Mouse (Mus musculus): Measurements from ENCODE around the gene Cd6. TPM values are rescaled to one million over a fixed set of nuclear protein-coding genes. Genes with fewer than 3 reads are reported as not detected.
A peak's percentile ranks its signal among the peaks of the same experiment; 100 is the strongest.

The Cd6 gene
- total and polyA plus RNA-seq, 3 experiments: 0.09 to 0.73 (median 0.17) TPM

DNA sequence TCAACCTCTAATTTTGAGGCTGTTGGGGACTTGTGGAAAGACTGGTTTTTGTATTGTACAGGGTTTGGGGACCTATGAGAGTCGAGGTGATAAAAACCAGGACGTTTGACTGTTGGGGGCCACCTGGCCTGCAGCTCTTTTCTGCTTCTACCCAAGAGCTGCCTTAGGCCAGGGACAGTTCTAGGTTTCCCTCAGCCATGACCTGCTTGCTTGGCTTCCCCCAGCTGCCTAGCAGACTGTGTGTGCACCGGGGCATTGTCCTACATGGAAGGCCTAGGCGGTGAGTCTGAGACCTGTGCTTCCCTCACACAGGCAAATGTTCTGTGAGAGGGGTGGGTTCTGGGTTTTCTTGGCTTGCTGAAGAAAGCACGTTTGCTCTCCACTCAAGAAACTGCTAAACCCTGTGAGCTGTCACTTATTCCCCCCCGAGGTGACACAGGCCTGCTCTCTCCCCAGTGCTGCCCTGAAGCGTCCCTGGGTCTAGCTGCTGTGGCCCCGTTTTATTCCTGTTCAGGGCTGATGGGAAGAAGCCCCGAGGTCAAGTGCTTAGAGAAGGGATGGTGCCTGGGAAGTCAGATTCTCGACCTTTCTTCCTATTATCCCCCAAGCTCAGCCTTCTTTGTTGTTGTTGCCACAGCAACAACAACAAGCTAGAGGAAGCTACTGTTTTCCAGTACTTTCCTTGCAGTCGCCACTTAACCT lies 81.3 kb downstream of the Cd6 start:
- H3K79me2 ChIP-seq (replicated peaks; ENCODE audit: control insufficient read depth, extremely low read depth, insufficient read depth, poor library complexity, severe bottlenecking): peaks cover 37% of the 10 kb centered on the region
- peak overlapping the region; percentile 19 for H3K4me2 ChIP-seq (ENCODE audit: insufficient read depth, low read depth, poor library complexity, severe bottlenecking)
- peaks cover 26 to 77% of the 10 kb centered on the region in 2 experiments for H3K4me1 ChIP-seq (ENCODE audit: control insufficient read depth in 1 of 2, insufficient read depth in 2 of 2)
- H3K9ac ChIP-seq (ENCODE audit: insufficient read depth, low read depth): peak overlapping the region; percentile 49
- H3K4me3 ChIP-seq (replicated peaks in 1 of 3; ENCODE audit: low read depth in 2 of 3, low read length in 2 of 3, poor library complexity in 1 of 3): peak overlapping the region; percentile 44 to 59 (median 55)
- dilution Hi-C loops (cut with MboI; ENCODE audit: extremely low pct_ligation_motif_present, extremely low pct_unique_long_range_greater_than_20kb, low sequenced_read_pairs): no loop called here
- peak overlapping the region; percentile 56 for H3K27ac ChIP-seq (ENCODE audit: insufficient read depth, low read depth)
- TF ChIP-seq RCOR1 (conservative IDR thresholded peaks at IDR 0.05; ENCODE audit: low read depth, low read length) (no peak), CHD1 (IDR thresholded peaks at IDR 0.05; ENCODE audit: low read depth, low read length) (no peak), MAFK (IDR thresholded peaks at IDR 0.05; ENCODE audit: insufficient replicate concordance, low read length) (no peak), TCF12 (IDR thresholded peaks at IDR 0.05; ENCODE audit: low read depth, low read length) (no peak), EP300 (IDR thresholded peaks at IDR 0.05; ENCODE audit: low read length) (no peak), ZNF384 (IDR thresholded peaks at IDR 0.05; ENCODE audit: low read depth, low read length) (no peak), E2F4 (IDR thresholded peaks at IDR 0.05; ENCODE audit: insufficient replicate concordance, low read depth, low read length) (no peak), POLR2AphosphoS2 (IDR thresholded peaks at IDR 0.05; ENCODE audit: low read depth, low read length) (no peak), JUN (IDR thresholded peaks at IDR 0.05; ENCODE audit: insufficient read depth, low read depth, low read length) (no peak), PAX5 (IDR thresholded peaks at IDR 0.05; ENCODE audit: low read length) (no peak), RAD21 (IDR thresholded peaks at IDR 0.05; ENCODE audit: low read depth, low read length) (no peak), SMC3 (IDR thresholded peaks at IDR 0.05; ENCODE audit: low read depth, low read length) (no peak), USF1 (IDR thresholded peaks at IDR 0.05; ENCODE audit: low read depth, low read length) (no peak), ZMIZ1 (IDR thresholded peaks at IDR 0.05; ENCODE audit: low read depth, low read length) (no peak)
- H3K27me3 ChIP-seq (replicated peaks): no peaks in the 10 kb centered on the region
- H3K9me3 ChIP-seq (replicated peaks; ENCODE audit: low read length): no peaks in the 10 kb centered on the region
- H3K36me3 ChIP-seq (replicated peaks in 1 of 2; ENCODE audit: control insufficient read depth in 1 of 2, insufficient read depth in 1 of 2, low read length in 1 of 2): peaks cover 0 to 17% of the 10 kb centered on the region in 2 experiments
- in situ Hi-C loops (cut with MboI; ENCODE audit: low pct_ligation_motif_present, low pct_unique_long_range_greater_than_20kb, low sequenced_read_pairs): no loop called here
- no peak for DNase-seq (ENCODE audit: extremely low read depth)

DNA sequence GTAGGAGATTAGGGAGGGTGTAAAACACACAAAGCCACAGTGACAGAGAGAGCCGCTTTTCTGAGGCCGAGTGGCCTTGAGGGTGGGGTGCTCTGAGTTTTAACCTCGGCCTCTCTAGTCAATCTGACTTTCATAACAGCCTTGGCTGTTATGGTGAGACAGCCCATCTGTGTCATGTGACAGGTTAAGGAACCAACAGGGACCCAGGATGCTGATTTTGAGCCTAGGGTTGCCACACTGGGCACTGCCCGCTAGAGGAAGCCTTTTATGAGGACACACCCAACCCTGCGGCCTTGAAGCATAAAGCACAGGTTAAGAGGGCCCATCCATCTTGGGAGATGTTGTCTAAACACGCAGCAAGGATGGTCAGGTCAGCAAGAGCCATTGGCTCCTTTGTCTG lies 82.1 kb downstream of the Cd6 start:
- Histone ChIP-seq H3K9ac (ENCODE audit: insufficient read depth, low read depth) (peak overlapping the region; percentile 67), H3K4me1 (ENCODE audit: control insufficient read depth in 1 of 2, insufficient read depth in 2 of 2) (peaks cover 26 to 83% of the 10 kb centered on the region in 2 experiments), H3K4me3 (replicated peaks in 1 of 3; ENCODE audit: low read depth in 2 of 3, low read length in 2 of 3, poor library complexity in 1 of 3) (peak overlapping the region; percentile 44 to 59 (median 55)), H3K4me2 (ENCODE audit: insufficient read depth, low read depth, poor library complexity, severe bottlenecking) (peak overlapping the region; percentile 19), H3K27me3 (replicated peaks) (no peaks in the 10 kb centered on the region), H3K27ac (ENCODE audit: insufficient read depth, low read depth) (peak overlapping the region; percentile 96), H3K36me3 (replicated peaks in 1 of 2; ENCODE audit: control insufficient read depth in 1 of 2, insufficient read depth in 1 of 2, low read length in 1 of 2) (peaks cover 0 to 17% of the 10 kb centered on the region in 2 experiments), H3K79me2 (replicated peaks; ENCODE audit: control insufficient read depth, extremely low read depth, insufficient read depth, poor library complexity, severe bottlenecking) (peaks cover 35% of the 10 kb centered on the region), H3K9me3 (replicated peaks; ENCODE audit: low read length) (no peaks in the 10 kb centered on the region)
- DNase-seq (ENCODE audit: extremely low read depth): peak; percentile 88
- in situ Hi-C loops (cut with MboI; ENCODE audit: low pct_ligation_motif_present, low pct_unique_long_range_greater_than_20kb, low sequenced_read_pairs): no loop called here
- dilution Hi-C loops (cut with MboI; ENCODE audit: extremely low pct_ligation_motif_present, extremely low pct_unique_long_range_greater_than_20kb, low sequenced_read_pairs): no loop called here
- TF ChIP-seq ELF1 (IDR thresholded peaks at IDR 0.05; ENCODE audit: low read depth, low read length): no peak
- TF ChIP-seq ETS1 (conservative IDR thresholded peaks at IDR 0.05; ENCODE audit: low read depth, low read length): 0 out of 2 replicates have a peak, but pooled peaks have one; percentile 21
- TF ChIP-seq CHD2 (IDR thresholded peaks at IDR 0.05; ENCODE audit: low read length): no peak
- peak; percentile 58; the same call in 1 of the 2 replicates for TF ChIP-seq CHD1 (IDR thresholded peaks at IDR 0.05; ENCODE audit: low read depth, low read length)
- peak; percentile 9 for TF ChIP-seq RAD21 (IDR thresholded peaks at IDR 0.05; ENCODE audit: low read depth, low read length)
- TF ChIP-seq ZKSCAN1 (IDR thresholded peaks at IDR 0.05; ENCODE audit: borderline replicate concordance, low read depth, low read length): no peak
- peak; percentile 86 for TF ChIP-seq USF2 (conservative IDR thresholded peaks at IDR 0.05; ENCODE audit: low read depth, low read length)
- TF ChIP-seq GABPA (IDR thresholded peaks at IDR 0.05; ENCODE audit: insufficient replicate concordance, low read depth, low read length): no peak
- peak in 1 of 2 experiments; percentile 34; a peak in 2 of 4 replicates for TF ChIP-seq CTCF (conservative IDR thresholded peaks at IDR 0.05 in 1 of 2, IDR thresholded peaks at IDR 0.05 in 1 of 2; ENCODE audit: low read depth in 2 of 2, low read length in 2 of 2)
- peak; percentile 59; the same call in 1 of the 2 replicates for TF ChIP-seq POLR2AphosphoS2 (IDR thresholded peaks at IDR 0.05; ENCODE audit: low read depth, low read length)
- peak; percentile 51 for TF ChIP-seq TCF12 (IDR thresholded peaks at IDR 0.05; ENCODE audit: low read depth, low read length)
- TF ChIP-seq KAT2A (IDR thresholded peaks at IDR 0.05; ENCODE audit: insufficient replicate concordance, low read length): no peak
- TF ChIP-seq USF1 (IDR thresholded peaks at IDR 0.05; ENCODE audit: low read depth, low read length): peak; percentile 91
- peak; percentile 71 for TF ChIP-seq TBP (conservative IDR thresholded peaks at IDR 0.05; ENCODE audit: low read depth, low read length)
- TF ChIP-seq POLR2A (IDR thresholded peaks at IDR 0.05; ENCODE audit: low read depth, low read length): peak; percentile 79
- peak; percentile 79; the same call in 1 of the 2 replicates for TF ChIP-seq ZMIZ1 (IDR thresholded peaks at IDR 0.05; ENCODE audit: low read depth, low read length)
- TF ChIP-seq SMC3 (IDR thresholded peaks at IDR 0.05; ENCODE audit: low read depth, low read length): 0 out of 2 replicates have a peak, but pooled peaks have one; percentile 19
- TF ChIP-seq E2F4 (IDR thresholded peaks at IDR 0.05; ENCODE audit: insufficient replicate concordance, low read depth, low read length): no peak
- no peak; the same call in 1 of the 2 replicates for TF ChIP-seq UBTF (IDR thresholded peaks at IDR 0.05; ENCODE audit: low read depth, low read length)
- peak; percentile 75; the same call in 1 of the 2 replicates for TF ChIP-seq SIN3A (IDR thresholded peaks at IDR 0.05; ENCODE audit: low read length)
- TF ChIP-seq MAZ (IDR thresholded peaks at IDR 0.05; ENCODE audit: low read depth, low read length): peak; percentile 74; the same call in 1 of the 2 replicates
- peak; percentile 59 for TF ChIP-seq HCFC1 (IDR thresholded peaks at IDR 0.05; ENCODE audit: low read depth, low read length)
- 0 out of 2 replicates have a peak, but pooled peaks have one; percentile 42 for TF ChIP-seq MEF2A (IDR thresholded peaks at IDR 0.05; ENCODE audit: borderline replicate concordance, low read depth, low read length)

Measured in CH12.LX (cell line).